Mouse (Mus musculus): Measurements from ENCODE around the gene Wdr38. TPM values are rescaled to one million over a fixed set of nuclear protein-coding genes. Genes with fewer than 3 reads are reported as not detected.

Gene Wdr38
- total RNA-seq, 2 experiments from 2014 or later, result 0.08 TPM; not detected in 1

DNA sequence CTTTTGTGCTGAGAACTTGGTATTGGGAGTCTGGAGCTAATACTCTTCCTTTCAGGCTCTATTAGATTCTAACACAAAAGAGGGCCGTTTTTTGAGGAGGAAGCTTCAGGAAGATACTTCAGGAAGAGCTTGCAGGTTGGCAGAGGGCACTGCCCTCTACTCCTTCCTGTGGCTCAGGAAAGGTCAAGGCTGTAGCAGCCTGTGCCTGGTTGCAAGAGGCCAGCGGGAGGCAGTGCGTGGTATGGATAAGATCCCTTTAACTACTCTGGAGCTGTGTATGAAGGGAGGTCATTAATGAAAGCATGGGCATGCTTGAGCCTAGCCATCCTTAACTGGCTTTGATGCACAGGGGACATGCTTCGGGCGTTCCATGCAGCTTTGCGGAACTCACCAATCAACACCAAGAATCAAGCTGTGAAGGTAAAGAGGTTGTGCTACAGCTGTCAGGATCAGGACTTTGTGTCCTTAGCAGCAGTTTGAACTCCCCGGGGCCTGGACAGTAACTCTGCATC lies 15.5 kb downstream of the Wdr38 start:
- no peak for DNase-seq
- intact Hi-C loops (cut with DNase I; ENCODE audit: low total_unique reads), result no loop called here

- intact Hi-C loops (cut with DNase I; ENCODE audit: low total_unique reads), result no loop called here
- no peak for DNase-seq
These were observed 19.3 kb downstream of the Wdr38 start for GRCm38 (mm10) chr2:39016581-39016980.

- intact Hi-C loops (cut with DNase I; ENCODE audit: low total_unique reads), result no loop called here
These were observed 22.7 kb downstream of the Wdr38 start for GRCm38 (mm10) chr2:39020004-39020403.

DNA sequence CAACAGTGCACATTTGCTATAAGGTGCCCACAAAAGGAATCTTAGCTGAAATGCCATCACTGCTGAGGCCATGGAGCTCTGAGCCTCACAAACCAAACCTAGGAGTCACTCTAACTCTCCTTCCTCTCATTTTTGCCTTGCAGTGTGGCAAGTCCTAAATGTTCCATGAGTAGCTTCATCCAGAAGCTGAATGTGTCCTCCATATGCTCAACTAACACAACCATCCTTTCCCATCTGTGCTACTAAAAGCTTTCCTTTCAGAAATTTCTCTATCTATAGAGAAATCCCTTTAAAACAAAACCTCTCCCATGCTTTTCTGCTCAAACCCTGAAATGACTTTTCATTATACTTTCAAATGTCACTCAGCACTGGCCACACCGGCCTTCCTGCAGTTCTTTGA lies 34.3 kb downstream of the Wdr38 start:
- DNase-seq, result no peak
- intact Hi-C loops (cut with DNase I; ENCODE audit: low total_unique reads), result loop anchor here (10.0 kb wide), 1 partner anchor 1627 kb away; no protein-coding TSS in a partner anchor

More at GRCm38 (mm10) chr2:39020004-39020403, 22.7 kb downstream of the Wdr38 start:
- no peak for DNase-seq

GRCm38 (mm10) chr2:39040215-39040614 lies 42.9 kb downstream of the Wdr38 start:
- intact Hi-C loops (cut with DNase I; ENCODE audit: low total_unique reads), result no loop called here
- DNase-seq, result no peak

GRCm38 (mm10) chr2:39048515-39048914 lies 51.2 kb downstream of the Wdr38 start:
- DNase-seq, result no peak
- intact Hi-C loops (cut with DNase I; ENCODE audit: low total_unique reads), result no loop called here

Other genes with a start within 250 kb of the Wdr38 start
- 1 to 10 TPM; 1.5 to 2.1 TPM for gene Nr6a1, start 69.8 kb upstream of the Wdr38 start, total RNA-seq (2021)
- gene Olfml2a, start 65.5 kb upstream of the Wdr38 start, total RNA-seq (2021), result 10 to 100 TPM; 13.7 to 18.8 TPM
- 10 to 100 TPM; 55.1 to 58.2 TPM for gene Arpc5l, start 7.9 kb downstream of the Wdr38 start, total RNA-seq (2021)
- 100 to 1,000 TPM; 326 to 377 TPM for gene Rpl35, start 8.1 kb downstream of the Wdr38 start, total RNA-seq (2021)
- 10 to 100 TPM in 1 of 2 experiments, 1 to 10 TPM in 1; 9.8 to 10.5 TPM for gene Golga1, start 68.1 kb downstream of the Wdr38 start, total RNA-seq (2021)
- 1 to 10 TPM; 3.9 to 4.6 TPM for gene Scai, start 193.3 kb downstream of the Wdr38 start, total RNA-seq (2021)
- 10 to 100 TPM; 54.5 to 57.9 TPM for gene Ppp6c, start 229.0 kb downstream of the Wdr38 start, total RNA-seq (2021)